Mouse (Mus musculus): Measurements from ENCODE around the gene Astn2. TPM values are rescaled to one million over a fixed set of nuclear protein-coding genes. Genes with fewer than 3 reads are reported as not detected.

The Astn2 gene
- polyA plus RNA-seq, 1 experiment: not detected

DNA sequence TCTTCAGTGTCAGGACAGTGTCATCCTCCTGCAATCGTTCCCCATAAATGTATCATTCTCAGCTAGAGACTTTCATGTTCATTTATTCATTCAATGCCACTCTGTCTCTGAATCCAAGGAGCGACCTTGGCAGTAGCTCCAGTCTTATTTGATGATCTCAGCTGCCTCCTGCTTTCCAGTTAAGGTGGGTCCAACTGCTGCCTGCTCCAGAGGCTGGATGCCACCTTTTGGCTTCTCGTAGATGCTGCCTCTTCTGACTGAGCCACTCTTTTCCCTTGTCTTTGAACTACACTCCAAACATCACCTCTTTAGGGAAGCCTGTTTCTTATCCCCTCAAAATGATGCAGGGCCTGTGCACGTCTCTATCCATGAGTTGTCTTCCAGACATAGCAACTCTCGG lies 1002.1 kb downstream of the Astn2 start:
- Histone ChIP-seq H3K4me3 (ENCODE audit: insufficient read depth, poor library complexity, severe bottlenecking) (no peak overlapping the region), H3K79me2 (ENCODE audit: control insufficient read depth, insufficient read depth) (no peaks in the 10 kb centered on the region), H3K79me3 (ENCODE audit: low read depth) (no peaks in the 10 kb centered on the region), H3K27me3 (ENCODE audit: control insufficient read depth, insufficient read depth, insufficient read length) (no peaks in the 10 kb centered on the region), H3K36me3 (ENCODE audit: control insufficient read depth, insufficient read depth) (no peaks in the 10 kb centered on the region), H3ac (ENCODE audit: control insufficient read depth, insufficient read length, low read depth) (no peak overlapping the region)
- no peak for TF ChIP-seq USF1 (IDR thresholded peaks at IDR 0.05; ENCODE audit: low read depth)
- TF ChIP-seq FOSL1 (IDR thresholded peaks at IDR 0.05; ENCODE audit: insufficient read depth, low read length, poor library complexity, severe bottlenecking): no peak
- TF ChIP-seq MYOD1 (IDR thresholded peaks at IDR 0.05; ENCODE audit: control insufficient read depth, insufficient read length, low read depth): no peak
- no peak for TF ChIP-seq MAX (IDR thresholded peaks at IDR 0.05)
- no peak for TF ChIP-seq CEBPB (IDR thresholded peaks at IDR 0.05; ENCODE audit: low read depth)
- no peak for TF ChIP-seq MYOG (IDR thresholded peaks at IDR 0.05; ENCODE audit: control insufficient read depth, extremely low read depth, insufficient read length)
- no peak for TF ChIP-seq CTCF (IDR thresholded peaks at IDR 0.05; ENCODE audit: control insufficient read depth, insufficient read depth, insufficient read length)

DNA sequence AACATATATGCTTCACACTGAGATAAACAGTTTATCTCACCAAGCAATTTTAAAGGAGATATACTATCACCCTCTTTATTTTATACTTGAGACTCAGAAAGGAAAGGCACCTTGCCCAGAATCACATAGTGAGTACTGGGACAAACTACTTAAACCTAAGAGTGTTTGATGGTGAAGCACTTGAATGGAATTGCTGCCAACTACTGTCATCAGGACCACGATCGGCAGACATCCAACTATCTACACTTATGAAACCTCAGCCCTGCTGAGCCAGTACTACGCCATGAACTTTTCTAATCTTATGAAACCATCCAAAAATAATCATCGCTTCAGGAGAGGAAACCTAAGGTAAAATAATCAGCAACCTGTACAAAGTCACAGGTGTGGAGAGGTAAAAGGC lies 1005.0 kb downstream of the Astn2 start:
- Histone ChIP-seq H3K79me2 (ENCODE audit: control insufficient read depth, insufficient read depth) (no peaks in the 10 kb centered on the region), H3K27me3 (ENCODE audit: control insufficient read depth, insufficient read depth, insufficient read length) (no peaks in the 10 kb centered on the region), H3K79me3 (ENCODE audit: low read depth) (no peaks in the 10 kb centered on the region), H3K36me3 (ENCODE audit: control insufficient read depth, insufficient read depth) (no peaks in the 10 kb centered on the region), H3ac (ENCODE audit: control insufficient read depth, insufficient read length, low read depth) (no peak overlapping the region), H3K4me3 (ENCODE audit: insufficient read depth, poor library complexity, severe bottlenecking) (no peak overlapping the region)
- TF ChIP-seq CTCF (IDR thresholded peaks at IDR 0.05; ENCODE audit: control insufficient read depth, insufficient read depth, insufficient read length) (no peak), MYOD1 (IDR thresholded peaks at IDR 0.05; ENCODE audit: control insufficient read depth, insufficient read length, low read depth) (no peak)

DNA sequence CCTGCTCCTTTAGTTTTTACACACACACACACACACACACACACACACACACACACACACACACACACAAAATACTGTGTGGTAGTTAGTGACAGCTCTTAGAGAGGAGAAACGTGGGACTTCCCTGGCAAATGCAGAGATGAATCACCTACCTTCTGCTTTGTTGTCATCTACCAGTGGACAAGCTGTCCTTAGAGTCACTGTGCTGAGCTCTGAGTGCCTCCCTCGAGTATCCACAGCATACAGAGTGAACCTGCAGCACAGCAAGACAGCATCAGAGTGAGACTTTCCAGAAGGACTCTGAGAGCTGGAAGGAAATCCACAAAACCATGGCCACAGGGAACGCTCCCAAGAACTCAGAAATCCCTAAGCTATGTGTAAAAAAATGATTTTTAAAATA lies 1007.6 kb downstream of the Astn2 start:
- Histone ChIP-seq H3K79me2 (ENCODE audit: control insufficient read depth, insufficient read depth) (no peaks in the 10 kb centered on the region), H3K36me3 (ENCODE audit: control insufficient read depth, insufficient read depth) (no peaks in the 10 kb centered on the region), H3K27me3 (ENCODE audit: control insufficient read depth, insufficient read depth, insufficient read length) (no peaks in the 10 kb centered on the region), H3K4me3 (ENCODE audit: insufficient read depth, poor library complexity, severe bottlenecking) (no peak overlapping the region), H3ac (ENCODE audit: control insufficient read depth, insufficient read length, low read depth) (no peak overlapping the region), H3K79me3 (ENCODE audit: low read depth) (no peaks in the 10 kb centered on the region)
- no peak for TF ChIP-seq MYOG (IDR thresholded peaks at IDR 0.05; ENCODE audit: control insufficient read depth, extremely low read depth, insufficient read length)

DNA sequence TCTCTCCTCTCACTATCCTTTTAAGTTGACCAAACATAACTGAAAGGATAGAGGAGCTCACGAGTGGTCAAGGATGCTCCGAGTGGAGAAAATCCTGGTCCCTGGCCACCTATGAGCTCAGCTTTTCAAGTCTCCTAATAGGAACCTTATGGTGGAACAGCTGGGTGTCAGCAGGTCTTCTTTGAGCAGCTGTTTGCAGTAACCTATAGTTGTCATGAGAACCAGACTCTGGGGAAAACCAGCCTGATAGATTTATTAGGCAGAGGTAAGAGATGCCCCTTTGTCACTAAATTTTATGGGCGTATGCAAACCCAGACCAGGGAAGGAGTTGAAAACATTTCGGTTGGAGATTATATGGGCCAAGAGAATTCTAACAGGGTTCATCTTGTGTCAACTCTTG lies 1013.4 kb downstream of the Astn2 start:
- Histone ChIP-seq H3K36me3 (ENCODE audit: control insufficient read depth, insufficient read depth) (no peaks in the 10 kb centered on the region), H3ac (ENCODE audit: control insufficient read depth, insufficient read length, low read depth) (no peak overlapping the region)
- TF ChIP-seq MYOG (IDR thresholded peaks at IDR 0.05; ENCODE audit: control insufficient read depth, extremely low read depth, insufficient read length) (no peak), MYOD1 (IDR thresholded peaks at IDR 0.05; ENCODE audit: control insufficient read depth, insufficient read length, low read depth) (no peak), FOSL1 (IDR thresholded peaks at IDR 0.05; ENCODE audit: insufficient read depth, low read length, poor library complexity, severe bottlenecking) (no peak), MAX (IDR thresholded peaks at IDR 0.05) (no peak), CEBPB (IDR thresholded peaks at IDR 0.05; ENCODE audit: low read depth) (no peak)

DNA sequence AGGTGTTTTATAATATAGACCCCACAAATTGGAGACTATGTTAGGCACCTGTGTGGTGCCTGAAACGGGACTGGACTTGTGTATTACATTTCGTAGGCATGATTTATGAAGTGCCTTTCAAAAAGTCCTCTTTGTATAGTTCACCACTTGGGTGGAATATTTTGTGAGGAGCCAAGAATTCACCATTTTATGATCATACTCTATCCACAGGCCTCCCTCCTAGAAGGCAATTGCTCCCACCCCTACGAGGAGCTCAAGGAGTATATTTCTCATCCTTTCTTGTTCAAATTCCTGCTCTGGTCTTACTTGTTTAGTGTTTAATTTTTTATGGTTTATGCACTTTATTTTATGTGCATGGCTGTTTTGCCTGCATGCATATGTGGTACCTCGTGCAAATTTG lies 1021.3 kb downstream of the Astn2 start:
- no peak overlapping the region for H3K4me3 ChIP-seq (ENCODE audit: insufficient read depth, poor library complexity, severe bottlenecking)
- TF ChIP-seq MAX (IDR thresholded peaks at IDR 0.05) (no peak), MYOG (IDR thresholded peaks at IDR 0.05; ENCODE audit: control insufficient read depth, extremely low read depth, insufficient read length) (no peak), CTCF (IDR thresholded peaks at IDR 0.05; ENCODE audit: control insufficient read depth, insufficient read depth, insufficient read length) (no peak), CEBPB (IDR thresholded peaks at IDR 0.05; ENCODE audit: low read depth) (no peak), USF1 (IDR thresholded peaks at IDR 0.05; ENCODE audit: low read depth) (no peak), MYOD1 (IDR thresholded peaks at IDR 0.05; ENCODE audit: control insufficient read depth, insufficient read length, low read depth) (no peak), FOSL1 (IDR thresholded peaks at IDR 0.05; ENCODE audit: insufficient read depth, low read length, poor library complexity, severe bottlenecking) (no peak)
- no peaks in the 10 kb centered on the region for H3K27me3 ChIP-seq (ENCODE audit: control insufficient read depth, insufficient read depth, insufficient read length)
- no peaks in the 10 kb centered on the region for H3K79me3 ChIP-seq (ENCODE audit: low read depth)
- no peaks in the 10 kb centered on the region for H3K36me3 ChIP-seq (ENCODE audit: control insufficient read depth, insufficient read depth)
- H3ac ChIP-seq (ENCODE audit: control insufficient read depth, insufficient read length, low read depth): no peak overlapping the region
- H3K79me2 ChIP-seq (ENCODE audit: control insufficient read depth, insufficient read depth): no peaks in the 10 kb centered on the region

More for the DNA sequence above, 1013.4 kb downstream of the Astn2 start:
- Histone ChIP-seq H3K79me2 (ENCODE audit: control insufficient read depth, insufficient read depth) (no peaks in the 10 kb centered on the region), H3K27me3 (ENCODE audit: control insufficient read depth, insufficient read depth, insufficient read length) (no peaks in the 10 kb centered on the region), H3K79me3 (ENCODE audit: low read depth) (no peaks in the 10 kb centered on the region), H3K4me3 (ENCODE audit: insufficient read depth, poor library complexity, severe bottlenecking) (no peak overlapping the region)

DNA sequence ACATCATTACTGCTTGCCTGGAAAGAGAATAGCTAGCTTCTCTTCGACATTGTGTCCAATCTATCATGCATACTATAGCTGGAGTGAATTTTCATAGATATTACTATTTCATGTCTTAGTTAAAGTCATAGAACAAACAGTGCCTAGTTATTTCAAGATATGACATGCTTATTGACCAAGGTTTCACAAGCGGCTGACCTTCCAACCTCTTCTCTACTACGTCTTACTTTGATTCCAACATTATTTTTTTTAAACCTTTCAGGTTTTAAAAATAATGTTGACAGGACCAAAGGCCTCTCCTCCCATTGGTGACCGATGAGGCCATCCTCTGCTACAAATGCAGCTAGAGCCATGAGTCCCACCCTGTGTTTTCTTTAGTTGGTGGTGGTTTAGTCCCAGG lies 1025.0 kb downstream of the Astn2 start:
- Histone ChIP-seq H3K79me3 (ENCODE audit: low read depth) (no peaks in the 10 kb centered on the region), H3K4me3 (ENCODE audit: insufficient read depth, poor library complexity, severe bottlenecking) (no peak overlapping the region), H3K27me3 (ENCODE audit: control insufficient read depth, insufficient read depth, insufficient read length) (no peaks in the 10 kb centered on the region), H3K79me2 (ENCODE audit: control insufficient read depth, insufficient read depth) (no peaks in the 10 kb centered on the region), H3K36me3 (ENCODE audit: control insufficient read depth, insufficient read depth) (no peaks in the 10 kb centered on the region), H3ac (ENCODE audit: control insufficient read depth, insufficient read length, low read depth) (no peak overlapping the region)
- TF ChIP-seq USF1 (IDR thresholded peaks at IDR 0.05; ENCODE audit: low read depth) (no peak), MYOG (IDR thresholded peaks at IDR 0.05; ENCODE audit: control insufficient read depth, extremely low read depth, insufficient read length) (no peak), CEBPB (IDR thresholded peaks at IDR 0.05; ENCODE audit: low read depth) (no peak), MYOD1 (IDR thresholded peaks at IDR 0.05; ENCODE audit: control insufficient read depth, insufficient read length, low read depth) (no peak), FOSL1 (IDR thresholded peaks at IDR 0.05; ENCODE audit: insufficient read depth, low read length, poor library complexity, severe bottlenecking) (no peak), MAX (IDR thresholded peaks at IDR 0.05) (no peak), CTCF (IDR thresholded peaks at IDR 0.05; ENCODE audit: control insufficient read depth, insufficient read depth, insufficient read length) (no peak)
